Mouse (Mus musculus) heart, embryonic 10.5 days (tissue): Measurements from ENCODE around the gene B3gnt6. TPM values are rescaled to one million over a fixed set of nuclear protein-coding genes. Genes with fewer than 3 reads are reported as not detected.

Source experiments
- polyA plus RNA-seq: library from polyadenylated mRNA; unstranded; fragments of >200 nt; fragmentation: Nextera tagmentation; extraction: Ambion mirVana; gene quantifications from 2 replicates; pipeline ENCODE4 v1.2.1, GENCODE M21; 2016

The B3gnt6 gene
- polyA plus RNA-seq, 1 experiment from 2014 or later: not detected

Other genes with a start within 250 kb of the B3gnt6 start
- 16.4 and 17.3 TPM in 2 replicates for gene Myo7a, start 80.0 kb downstream of the B3gnt6 start, polyA plus RNA-seq
- 0.33 TPM in 2 replicates for gene Omp, start 54.0 kb downstream of the B3gnt6 start, polyA plus RNA-seq
- gene Capn5, start 21.2 kb downstream of the B3gnt6 start, polyA plus RNA-seq: 9.4 and 11.0 TPM in 2 replicates
- 25.7 and 32.7 TPM in 2 replicates for gene Acer3, start 121.7 kb upstream of the B3gnt6 start, polyA plus RNA-seq
- gene Tsku, start 161.8 kb upstream of the B3gnt6 start, polyA plus RNA-seq: 5.6 and 5.7 TPM in 2 replicates
- not detected in 2 replicates for gene Gucy2d, start 240.9 kb upstream of the B3gnt6 start, polyA plus RNA-seq